Mouse (Mus musculus) spleen, postnatal 14 days (tissue): ENCODE results near the gene Ankrd36.
"Not testable (repeated sequence)": the region's sequence is repeated elsewhere in the genome, so short reads cannot be mapped to it uniquely, and the experiment has no call there.

Experiments used
- DNase-seq, 2 experiments: peaks; one replicate each; pipeline ENCODE4 v3.0.0; 2021 to 2022; ENCODE audit warnings: low spot score in 2 of 2

Ankrd36 gene

GRCm38 (mm10) chr11:5546693-5547092 is 22.8 kb upstream of the Ankrd36 start:
- DNase-seq = no peak

GRCm38 (mm10) chr11:5551430-5551829 is 18.1 kb upstream of the Ankrd36 start:
- no peak for DNase-seq

- no peak for DNase-seq
These were observed 17.6 kb upstream of the Ankrd36 start for GRCm38 (mm10) chr11:5551931-5552330.

GRCm38 (mm10) chr11:5560273-5560672 is 9.2 kb upstream of the Ankrd36 start:
- no peak for DNase-seq

- DNase-seq = no peak
These were observed 6.7 kb upstream of the Ankrd36 start for GRCm38 (mm10) chr11:5562625-5563268.

- no peak for DNase-seq
These were observed 5.6 kb upstream of the Ankrd36 start for GRCm38 (mm10) chr11:5563898-5564297.

GRCm38 (mm10) chr11:5565596-5565995 is 3.9 kb upstream of the Ankrd36 start:
- DNase-seq = no peak

GRCm38 (mm10) chr11:5566506-5566905 is 3.0 kb upstream of the Ankrd36 start:
- DNase-seq = no peak

GRCm38 (mm10) chr11:5567654-5568053 is 1.8 kb upstream of the Ankrd36 start:
- no peak for DNase-seq

GRCm38 (mm10) chr11:5568082-5568481 is 1.4 kb upstream of the Ankrd36 start:
- no peak for DNase-seq

GRCm38 (mm10) chr11:5571856-5572255 is 2.4 kb downstream of the Ankrd36 start:
- DNase-seq = no peak

GRCm38 (mm10) chr11:5573821-5574220 is 4.3 kb downstream of the Ankrd36 start:
- no peak for DNase-seq

GRCm38 (mm10) chr11:5575046-5575445 is 5.6 kb downstream of the Ankrd36 start:
- DNase-seq = no peak

- DNase-seq = no peak
These were observed 22.9 kb downstream of the Ankrd36 start for GRCm38 (mm10) chr11:5592336-5592735.

- no peak for DNase-seq
These were observed 25.9 kb downstream of the Ankrd36 start for GRCm38 (mm10) chr11:5595381-5595791.

GRCm38 (mm10) chr11:5595792-5596191 is 26.3 kb downstream of the Ankrd36 start:
- no peak for DNase-seq

GRCm38 (mm10) chr11:5596756-5597155 is 27.3 kb downstream of the Ankrd36 start:
- no peak for DNase-seq

GRCm38 (mm10) chr11:5605421-5605820 is 35.9 kb downstream of the Ankrd36 start:
- DNase-seq = no peak

GRCm38 (mm10) chr11:5611918-5612317 is 42.4 kb downstream of the Ankrd36 start:
- DNase-seq = not testable (repeated sequence)

- no peak for DNase-seq
These were observed 45.0 kb downstream of the Ankrd36 start for GRCm38 (mm10) chr11:5614453-5614852.

- DNase-seq = no peak
These were observed 55.6 kb downstream of the Ankrd36 start for GRCm38 (mm10) chr11:5625101-5625500.

GRCm38 (mm10) chr11:5629033-5629432 is 59.5 kb downstream of the Ankrd36 start:
- DNase-seq = peak; percentile 56 to 74

GRCm38 (mm10) chr11:5643085-5643484 is 73.6 kb downstream of the Ankrd36 start:
- DNase-seq = no peak

GRCm38 (mm10) chr11:5650321-5650720 is 80.8 kb downstream of the Ankrd36 start:
- no peak for DNase-seq
